Mouse (Mus musculus) CH12.LX (cell line): ENCODE results near the gene Atr. TPM values are rescaled to one million over a fixed set of nuclear protein-coding genes. Genes with fewer than 3 reads are reported as not detected.

Experiments
- DNase-seq: peaks from one replicate; pipeline ENCODE4 v3.0.0-alpha.2; 2013; ENCODE audit errors: extremely low read depth
- H3K27ac ChIP-seq: 2 replicates; pipeline ENCODE4 v1.5.1; 2012; ENCODE audit warnings: low read depth, mild to moderate bottlenecking, control low read depth, moderate library complexity; ENCODE audit not compliant: insufficient read depth
- H3K27me3 ChIP-seq: replicated peaks from 2 replicates; pipeline ENCODE3; 2012; ENCODE audit warnings: inconsistent platforms
- H3K36me3 ChIP-seq, 2 experiments: replicated peaks in 1 of 2; 2 replicates each; pipeline versions ENCODE3 to v1.6.1; 2012; ENCODE audit warnings: inconsistent platforms in 1 of 2, low read length in 1 of 2, mild to moderate bottlenecking in 1 of 2, mixed read lengths in 1 of 2, moderate library complexity in 1 of 2; ENCODE audit not compliant: control insufficient read depth in 1 of 2, insufficient read depth in 1 of 2
- H3K4me1 ChIP-seq, 2 experiments: 2 replicates each; pipeline ENCODE4 v1.6.1; 2012; ENCODE audit warnings: inconsistent platforms in 1 of 2, moderate library complexity in 1 of 2; ENCODE audit not compliant: insufficient read depth in 2 of 2, control insufficient read depth in 1 of 2
- H3K4me2 ChIP-seq: 2 replicates; pipeline ENCODE4 v1.6.1; 2012; ENCODE audit warnings: low read depth, mild to moderate bottlenecking, control low read depth; ENCODE audit not compliant: poor library complexity, insufficient read depth, severe bottlenecking
- H3K4me3 ChIP-seq, 3 experiments: fragments of 150-350 bp in 1 of 3; sonication (generic) in 1 of 3; replicated peaks in 1 of 3; 2 replicates each; pipeline versions ENCODE3 to v1.5.1; 2011 to 2012; ENCODE audit warnings: low read depth in 2 of 3, low read length in 2 of 3, mild to moderate bottlenecking in 2 of 3, moderate library complexity in 2 of 3, control low read depth in 1 of 3, improper control_type of control experiment in 1 of 3, inconsistent platforms in 1 of 3, mixed read lengths in 1 of 3; ENCODE audit not compliant: poor library complexity in 1 of 3
- H3K79me2 ChIP-seq: replicated peaks from 2 replicates; pipeline ENCODE4 v1.6.1; 2012; ENCODE audit warnings: mild to moderate bottlenecking, moderate library complexity; ENCODE audit not compliant: control insufficient read depth, poor library complexity, insufficient read depth, severe bottlenecking; ENCODE audit errors: extremely low read depth
- H3K9ac ChIP-seq: 2 replicates; pipeline ENCODE4 v1.6.1; 2012; ENCODE audit warnings: low read depth, mild to moderate bottlenecking, control low read depth, moderate library complexity; ENCODE audit not compliant: insufficient read depth
- H3K9me3 ChIP-seq: replicated peaks from 2 replicates; pipeline ENCODE3; 2012; ENCODE audit warnings: low read length, inconsistent platforms, mixed read lengths
- BHLHE40 ChIP-seq: IDR thresholded peaks from 2 replicates; pipeline ENCODE4 v1.6.1; 2011; ENCODE audit warnings: mild to moderate bottlenecking, low read depth, low read length, improper control_type of control experiment
- CHD2 ChIP-seq: IDR thresholded peaks from 2 replicates; pipeline ENCODE4 v1.6.1; 2011; ENCODE audit warnings: low read length, improper control_type of control experiment
- E2F4 ChIP-seq: IDR thresholded peaks from 2 replicates; pipeline ENCODE4 v1.6.1; 2011; ENCODE audit warnings: low read depth, low read length, improper control_type of control experiment; ENCODE audit not compliant: insufficient replicate concordance
- ELF1 ChIP-seq: IDR thresholded peaks from 2 replicates; pipeline ENCODE4 v1.6.1; 2014; ENCODE audit warnings: low read depth, mild to moderate bottlenecking, inconsistent platforms, low read length, improper control_type of control experiment
- EP300 ChIP-seq: IDR thresholded peaks from 2 replicates; pipeline ENCODE4 v1.6.1; 2011; ENCODE audit warnings: low read length, improper control_type of control experiment
- ETS1 ChIP-seq: conservative IDR thresholded peaks from 2 replicates; pipeline ENCODE4 v1.6.1; 2012; ENCODE audit warnings: low read depth, mild to moderate bottlenecking, inconsistent platforms, low read length, improper control_type of control experiment, moderate library complexity
- GABPA ChIP-seq: IDR thresholded peaks from 2 replicates; pipeline ENCODE4 v1.6.1; 2012; ENCODE audit warnings: low read depth, low read length, improper control_type of control experiment, inconsistent platforms; ENCODE audit not compliant: insufficient replicate concordance
- HCFC1 ChIP-seq: IDR thresholded peaks from 2 replicates; pipeline ENCODE4 v1.6.1; 2012; ENCODE audit warnings: low read depth, mild to moderate bottlenecking, inconsistent platforms, low read length, improper control_type of control experiment
- IRF4 ChIP-seq: IDR thresholded peaks from 2 replicates; pipeline ENCODE4 v1.6.1; 2014; ENCODE audit warnings: low read depth, mild to moderate bottlenecking, inconsistent platforms, low read length, improper control_type of control experiment
- JUN ChIP-seq: IDR thresholded peaks from 2 replicates; pipeline ENCODE4 v1.6.1; 2011; ENCODE audit warnings: low read depth, mild to moderate bottlenecking, low read length, improper control_type of control experiment, moderate library complexity; ENCODE audit not compliant: insufficient read depth
- JUND ChIP-seq: conservative IDR thresholded peaks from 2 replicates; pipeline ENCODE4 v1.6.1; 2011; ENCODE audit warnings: low read depth, low read length, improper control_type of control experiment
- MAFK ChIP-seq: IDR thresholded peaks from 2 replicates; pipeline ENCODE4 v1.6.1; 2011; ENCODE audit warnings: low read length, improper control_type of control experiment; ENCODE audit not compliant: insufficient replicate concordance
- MEF2A ChIP-seq: IDR thresholded peaks from 2 replicates; pipeline ENCODE4 v1.6.1; 2014; ENCODE audit warnings: low read depth, mild to moderate bottlenecking, inconsistent platforms, low read length, improper control_type of control experiment, borderline replicate concordance
- MXI1 ChIP-seq: IDR thresholded peaks from 2 replicates; pipeline ENCODE4 v1.6.1; 2011; ENCODE audit warnings: mild to moderate bottlenecking, low read depth, low read length, improper control_type of control experiment
- MYC ChIP-seq: IDR thresholded peaks from 2 replicates; pipeline ENCODE4 v1.6.1; 2011; ENCODE audit warnings: low read depth, mild to moderate bottlenecking, improper control_type of control experiment, low read length
- NRF1 ChIP-seq: IDR thresholded peaks from 2 replicates; pipeline ENCODE4 v1.6.1; 2014; ENCODE audit warnings: low read depth, mild to moderate bottlenecking, inconsistent platforms, low read length, improper control_type of control experiment, moderate library complexity
- PAX5 ChIP-seq: IDR thresholded peaks from 2 replicates; pipeline ENCODE4 v1.6.1; 2012; ENCODE audit warnings: low read length, inconsistent platforms, mixed read lengths
- POLR2A ChIP-seq: IDR thresholded peaks from 2 replicates; pipeline ENCODE4 v1.6.1; 2011; ENCODE audit warnings: low read depth, mild to moderate bottlenecking, improper control_type of control experiment, low read length
- POLR2AphosphoS2 ChIP-seq: IDR thresholded peaks from 2 replicates; pipeline ENCODE4 v1.6.1; 2011; ENCODE audit warnings: low read depth, low read length, improper control_type of control experiment
- RAD21 ChIP-seq: IDR thresholded peaks from 2 replicates; pipeline ENCODE4 v1.6.1; 2011; ENCODE audit warnings: low read depth, mild to moderate bottlenecking, low read length, improper control_type of control experiment, moderate library complexity
- RCOR1 ChIP-seq: conservative IDR thresholded peaks from 2 replicates; pipeline ENCODE4 v1.6.1; 2012; ENCODE audit warnings: low read depth, mild to moderate bottlenecking, inconsistent platforms, low read length, improper control_type of control experiment
- SIN3A ChIP-seq: IDR thresholded peaks from 2 replicates; pipeline ENCODE4 v1.6.1; 2012; ENCODE audit warnings: low read length, improper control_type of control experiment, inconsistent platforms
- SMC3 ChIP-seq: IDR thresholded peaks from 2 replicates; pipeline ENCODE4 v1.6.1; 2011; ENCODE audit warnings: low read depth, low read length, improper control_type of control experiment
- TBP ChIP-seq: conservative IDR thresholded peaks from 2 replicates; pipeline ENCODE4 v1.6.1; 2011; ENCODE audit warnings: low read depth, low read length, improper control_type of control experiment
- TCF12 ChIP-seq: IDR thresholded peaks from 2 replicates; pipeline ENCODE4 v1.6.1; 2014; ENCODE audit warnings: low read depth, mild to moderate bottlenecking, inconsistent platforms, low read length, improper control_type of control experiment
- USF1 ChIP-seq: IDR thresholded peaks from 2 replicates; pipeline ENCODE4 v1.6.1; 2014; ENCODE audit warnings: low read depth, mild to moderate bottlenecking, inconsistent platforms, low read length, improper control_type of control experiment
- USF2 ChIP-seq: conservative IDR thresholded peaks from 2 replicates; pipeline ENCODE4 v1.6.1; 2011; ENCODE audit warnings: low read depth, low read length, improper control_type of control experiment
- ZKSCAN1 ChIP-seq: IDR thresholded peaks from 2 replicates; pipeline ENCODE4 v1.6.1; 2012; ENCODE audit warnings: low read depth, inconsistent platforms, low read length, improper control_type of control experiment, borderline replicate concordance
- ZMIZ1 ChIP-seq: IDR thresholded peaks from 2 replicates; pipeline ENCODE4 v1.6.1; 2012; ENCODE audit warnings: low read depth, mild to moderate bottlenecking, inconsistent platforms, low read length, improper control_type of control experiment
- ZNF384 ChIP-seq: IDR thresholded peaks from 2 replicates; pipeline ENCODE4 v1.6.1; 2012; ENCODE audit warnings: low read depth, low read length, improper control_type of control experiment, inconsistent platforms
- dilution Hi-C: fragments of 300-500 bp; cut with MboI; formaldehyde crosslinking; loops from 2 replicates; pipeline ENCODE4 v1.14.3; 2020; ENCODE audit warnings: low sequenced_read_pairs; ENCODE audit not compliant: extremely low pct_unique_long_range_greater_than_20kb, extremely low pct_ligation_motif_present
- in situ Hi-C: fragments of 300-500 bp; cut with MboI; formaldehyde crosslinking; loops from 3 replicates; pipeline ENCODE4 v1.14.3; 2019; ENCODE audit warnings: low sequenced_read_pairs, low pct_ligation_motif_present, low pct_unique_long_range_greater_than_20kb, mixed read lengths
- polyA plus RNA-seq: library from polyadenylated mRNA; unstranded; fragments of >175 nt; gene quantifications from 2 replicates; pipeline ENCODE4 v1.2.1, GENCODE M21; 2012; ENCODE audit warnings: low read depth; ENCODE audit not compliant: insufficient read length
- total RNA-seq, 2 experiments: library from RNA; depleted of rRNA; stranded (reverse); fragments of 300-350 nt in 1 of 2; fragments of >200 nt in 1 of 2; gene quantifications; 2 replicates each; pipeline ENCODE4 v1.2.3; 2012 to 2014

The Atr gene
- total and polyA plus RNA-seq, 3 experiments = 18.5 to 37.4 (median 23.3) TPM

- Histone ChIP-seq H3K4me1 (no peaks in the 10 kb centered on the region), H3K9me3 (no peaks in the 10 kb centered on the region), H3K27me3 (no peaks in the 10 kb centered on the region), H3K36me3 (no peaks in the 10 kb centered on the region), H3K9ac (no peak overlapping the region), H3K79me2 (no peaks in the 10 kb centered on the region), H3K27ac (no peak overlapping the region), H3K4me2 (no peak overlapping the region), H3K4me3 (no peak overlapping the region)
- no peak for DNase-seq
- in situ Hi-C loops = no loop called here
- no peak for TF ChIP-seq MXI1
- TF ChIP-seq CHD2 = no peak
- TF ChIP-seq USF1 = no peak
- TF ChIP-seq RCOR1 = no peak
- no peak for TF ChIP-seq USF2
- TF ChIP-seq IRF4 = no peak
- TF ChIP-seq ELF1 = no peak
- no peak for TF ChIP-seq HCFC1
- no peak for TF ChIP-seq ZMIZ1
- no peak for TF ChIP-seq SMC3
- no peak for TF ChIP-seq TBP
- TF ChIP-seq MYC = no peak
- TF ChIP-seq E2F4 = no peak
- TF ChIP-seq NRF1 = no peak
- no peak for TF ChIP-seq POLR2A
- no peak for TF ChIP-seq TCF12
- no peak for TF ChIP-seq PAX5
- no peak for TF ChIP-seq ETS1
- TF ChIP-seq GABPA = no peak
- TF ChIP-seq, all 38 proteins: peak for 0
- dilution Hi-C loops = no loop called here
Measured at GRCm38 (mm10) chr9:95809596-95809995, 47.8 kb upstream of the Atr start.

GRCm38 (mm10) chr9:95811817-95812216 lies 45.6 kb upstream of the Atr start:
- no peaks in the 10 kb centered on the region for H3K79me2 ChIP-seq
- no peaks in the 10 kb centered on the region for H3K27me3 ChIP-seq
- H3K36me3 ChIP-seq = no peaks in the 10 kb centered on the region
- TF ChIP-seq SMC3 = no peak
- TF ChIP-seq USF1 = no peak
- no peak for TF ChIP-seq MEF2A
- no peak for TF ChIP-seq ELF1
- no peak for TF ChIP-seq JUN
- TF ChIP-seq CHD2 = no peak
- TF ChIP-seq IRF4 = no peak
- TF ChIP-seq RAD21 = no peak
- TF ChIP-seq ZMIZ1 = no peak
- TF ChIP-seq GABPA = no peak
- no peak for TF ChIP-seq EP300
- no peak for TF ChIP-seq ZNF384
- TF ChIP-seq HCFC1 = no peak
- TF ChIP-seq SIN3A = no peak
- no peak for TF ChIP-seq MAFK
- no peak for TF ChIP-seq BHLHE40
- TF ChIP-seq ZKSCAN1 = no peak
- no peak for TF ChIP-seq POLR2AphosphoS2
- TF ChIP-seq JUND = no peak
- no peak for TF ChIP-seq POLR2A
- no peaks in the 10 kb centered on the region for H3K9me3 ChIP-seq
- no peak overlapping the region for H3K9ac ChIP-seq
- no peak overlapping the region for H3K4me3 ChIP-seq
- in situ Hi-C loops = no loop called here
- DNase-seq = no peak
- H3K4me1 ChIP-seq = 0 out of 4 replicates have a peak, but pooled peaks cover 0 to 4% of the 10 kb centered on the region in 2 experiments
- dilution Hi-C loops = no loop called here
- no peak overlapping the region for H3K27ac ChIP-seq
- H3K4me2 ChIP-seq = no peak overlapping the region
